Mouse (Mus musculus): ENCODE measurements around the gene Actn4.

DNA sequence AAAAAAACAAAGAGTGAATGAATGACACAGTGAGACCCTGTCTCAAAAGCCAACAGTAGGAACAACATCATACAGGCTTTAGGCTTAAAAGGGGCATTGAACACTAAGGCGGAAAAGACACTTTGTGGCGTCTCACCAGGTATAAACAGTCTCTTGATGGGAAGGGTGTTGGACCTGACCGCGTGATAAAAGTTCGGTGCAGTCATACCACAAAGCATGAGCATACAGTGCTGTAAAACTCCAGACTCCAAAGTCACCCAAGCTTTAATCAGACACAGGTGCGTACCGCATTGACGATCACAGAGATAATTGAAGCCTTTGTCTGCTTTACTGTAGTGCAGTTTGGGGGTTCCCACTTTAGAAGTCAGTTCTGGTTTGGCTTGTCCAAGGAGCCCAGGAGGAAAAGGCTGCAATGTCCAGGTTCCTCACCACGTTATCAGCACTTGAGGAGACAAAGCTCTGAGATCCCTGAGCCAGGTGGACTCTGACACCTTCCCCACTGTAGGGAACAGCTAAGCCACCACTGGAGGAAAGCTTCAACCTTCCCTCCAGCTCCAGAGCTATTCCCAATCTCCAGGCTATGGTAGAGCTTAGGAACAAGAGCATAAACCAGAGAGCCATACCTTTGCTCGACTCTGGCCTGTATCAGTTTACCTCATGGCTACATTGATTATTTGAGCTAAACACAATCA lies 11.6 kb downstream of the Actn4 start:
- TF ChIP-seq CTCF (IDR thresholded peaks at IDR 0.05; ENCODE audit: extremely low read depth, insufficient read depth, insufficient read length, insufficient replicate concordance) (no peak), POLR2A (IDR thresholded peaks at IDR 0.05; ENCODE audit: low read depth, low read length) (no peak)
